Mouse (Mus musculus) 3134 (cell line): ENCODE data around the gene Snupn.
"Not testable (repeated sequence)": the region's sequence is repeated elsewhere in the genome, so short reads cannot be mapped to it uniquely, and the experiment has no call there.

Experiments
- DNase-seq: peaks from one replicate; pipeline ENCODE4 v3.0.0-alpha.2; 2011; ENCODE audit warnings: low spot score; ENCODE audit not compliant: insufficient read length; ENCODE audit errors: extremely low read depth

Gene Snupn

GRCm38 (mm10) chr9:56950414-56951400 lies at the start of gene Snupn:
Gene Snupn, plus strand, starts transcription at chr9:56950878.
- DNase-seq, result peak; percentile 96

DNA sequence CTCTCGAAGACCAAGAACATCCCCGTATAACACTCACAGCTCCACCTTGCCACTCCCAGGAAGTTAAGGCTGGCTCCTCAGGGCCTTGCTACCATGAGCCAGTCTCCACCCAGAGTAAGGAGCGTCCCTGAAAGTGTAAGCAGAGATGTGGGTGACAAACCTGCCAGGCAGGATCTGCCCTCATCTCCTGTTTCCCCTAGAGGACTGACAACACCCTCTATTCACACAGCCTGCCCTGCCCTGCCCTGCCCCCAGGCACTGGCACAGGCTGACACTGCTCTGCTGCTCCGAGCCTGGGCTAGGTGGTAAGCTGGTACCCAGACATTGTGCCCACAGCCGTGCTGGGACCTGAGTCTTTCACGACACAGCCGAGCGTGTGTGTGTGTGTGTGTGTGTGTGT lies 49.5 kb upstream of the Snupn start:
- DNase-seq, result peak; percentile 55

- DNase-seq, result no peak
Observed at GRCm38 (mm10) chr9:56903662-56904061, 47.0 kb upstream of the Snupn start.

GRCm38 (mm10) chr9:56907549-56907948 lies 43.1 kb upstream of the Snupn start:
- peak; percentile 79 for DNase-seq

GRCm38 (mm10) chr9:56909991-56910390 lies 40.7 kb upstream of the Snupn start:
- not testable (repeated sequence) for DNase-seq

- no peak for DNase-seq
Observed at GRCm38 (mm10) chr9:56911017-56911416, 39.7 kb upstream of the Snupn start.

- DNase-seq, result peak; percentile 76
Observed at GRCm38 (mm10) chr9:56913991-56914390, 36.7 kb upstream of the Snupn start.

DNA sequence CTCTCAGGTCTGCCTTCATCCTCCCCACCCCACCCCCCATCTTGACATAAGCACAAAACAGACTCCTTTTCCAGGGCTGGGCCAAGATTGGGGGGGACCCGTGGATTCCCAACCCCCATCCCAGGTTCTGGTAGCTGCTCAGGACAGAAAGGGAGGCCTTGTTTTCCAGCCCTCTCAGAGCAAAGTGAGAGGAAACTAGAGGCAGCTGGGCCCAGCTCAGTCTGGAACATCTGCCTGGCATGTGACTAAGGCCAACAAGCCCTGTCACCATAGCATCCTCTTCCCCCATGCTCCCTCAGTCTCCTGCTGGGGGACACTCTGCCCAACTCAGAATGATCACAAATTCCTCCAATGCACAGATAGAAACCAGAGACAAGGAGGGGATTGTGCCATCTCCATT lies 35.6 kb upstream of the Snupn start:
- no peak for DNase-seq

GRCm38 (mm10) chr9:56915695-56916410 lies 34.8 kb upstream of the Snupn start:
- DNase-seq, result no peak

GRCm38 (mm10) chr9:56917131-56917530 lies 33.5 kb upstream of the Snupn start:
- DNase-seq, result no peak

DNA sequence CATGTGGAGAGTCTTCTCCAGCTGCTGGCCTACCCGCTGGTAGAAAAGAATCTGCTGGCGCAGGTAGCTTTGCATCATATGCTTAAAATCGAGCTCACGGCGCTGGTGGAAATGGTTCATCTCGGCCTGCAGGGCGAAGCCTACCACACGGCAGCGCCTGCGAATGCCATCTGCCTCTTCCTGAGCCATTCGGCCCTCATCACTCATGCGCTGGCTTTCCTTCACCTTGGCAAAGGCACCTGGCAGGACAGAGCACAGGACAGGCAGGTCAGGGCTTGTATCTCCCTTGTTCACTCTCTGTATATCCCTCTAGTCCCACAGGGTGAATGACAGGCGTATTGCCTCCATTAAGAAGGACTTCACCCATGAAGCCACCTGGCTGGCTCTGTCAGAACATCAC lies 32.2 kb upstream of the Snupn start:
- no peak for DNase-seq

GRCm38 (mm10) chr9:56922746-56923145 lies 27.9 kb upstream of the Snupn start:
- no peak for DNase-seq

DNA sequence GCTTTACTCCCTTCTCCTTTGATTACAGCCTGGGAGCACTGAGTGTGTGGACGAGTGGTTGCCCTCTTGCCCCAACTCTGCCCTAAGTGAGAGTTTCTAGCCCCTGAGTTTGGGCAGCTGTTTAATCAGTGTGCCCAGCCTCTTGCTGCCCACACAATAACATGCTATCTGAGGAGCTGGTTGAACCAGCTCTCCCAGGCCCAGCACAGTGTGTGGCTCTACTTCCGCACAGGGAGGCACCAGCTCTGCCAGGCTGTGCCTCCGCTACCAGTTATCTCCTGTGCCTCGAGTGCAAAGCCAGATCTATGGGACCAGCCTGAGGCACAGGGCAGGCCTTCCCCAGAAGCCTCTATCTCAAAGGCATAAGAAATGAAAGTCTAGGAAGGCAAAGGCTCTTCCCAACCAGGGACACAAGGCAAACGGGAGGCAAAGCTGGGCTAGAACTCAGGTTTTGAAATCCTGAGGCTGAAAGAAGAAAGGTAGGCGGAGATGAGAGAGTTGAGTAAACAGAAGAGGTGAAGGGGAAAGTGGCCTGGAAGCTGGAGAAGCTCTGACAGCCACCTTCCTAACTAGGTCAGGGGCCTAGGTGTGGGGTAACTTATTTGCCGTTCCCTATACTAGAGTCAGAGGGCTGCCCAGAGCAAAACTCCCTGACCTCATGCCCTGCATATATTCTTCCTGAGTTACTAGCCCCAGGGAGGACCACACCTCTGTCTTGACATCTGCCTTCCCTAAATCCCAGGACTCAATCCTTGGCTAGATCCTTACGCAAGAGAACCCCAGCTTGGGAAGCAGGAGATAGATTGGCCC lies 26.6 kb upstream of the Snupn start:
- no peak for DNase-seq

DNA sequence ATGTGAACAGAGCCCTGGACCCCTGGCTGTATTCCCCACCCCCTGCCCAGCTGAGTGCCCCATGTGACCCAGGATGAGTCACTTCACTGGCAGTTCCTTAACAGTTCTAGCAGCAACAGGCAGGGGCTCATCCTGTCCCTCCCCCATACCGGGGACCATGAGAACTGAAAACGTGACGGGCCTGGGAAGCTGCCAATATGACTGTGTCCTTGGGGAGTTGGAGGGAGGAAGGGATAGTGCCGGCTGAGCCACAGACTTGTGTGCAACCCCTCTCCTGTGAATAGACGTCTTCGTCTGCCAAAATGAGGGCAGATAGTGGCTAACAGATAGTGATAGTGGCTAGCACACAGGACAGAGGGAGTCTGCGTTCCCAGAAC lies 26.0 kb upstream of the Snupn start:
- peak; percentile 82 for DNase-seq

GRCm38 (mm10) chr9:56925291-56926024 lies 25.2 kb upstream of the Snupn start:
- DNase-seq, result no peak

DNA sequence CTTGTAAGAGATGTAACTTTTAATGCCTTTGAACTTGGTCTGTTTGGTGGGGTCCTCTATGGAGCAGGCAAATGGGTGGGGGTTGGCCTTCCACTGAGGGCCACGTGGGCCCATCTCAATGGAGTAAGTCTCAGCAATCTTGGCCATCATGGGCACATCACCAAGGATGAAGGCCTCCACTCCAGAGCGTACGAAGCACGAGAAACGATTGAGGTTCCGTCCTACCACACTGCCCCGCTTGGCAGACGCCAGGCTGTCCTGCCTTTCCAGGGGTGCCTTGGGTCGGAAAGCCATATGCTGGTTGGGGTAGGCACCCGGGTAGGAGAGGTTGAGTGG lies 24.7 kb upstream of the Snupn start:
- DNase-seq, result no peak

GRCm38 (mm10) chr9:56926387-56926786 lies 24.3 kb upstream of the Snupn start:
- no peak for DNase-seq

DNA sequence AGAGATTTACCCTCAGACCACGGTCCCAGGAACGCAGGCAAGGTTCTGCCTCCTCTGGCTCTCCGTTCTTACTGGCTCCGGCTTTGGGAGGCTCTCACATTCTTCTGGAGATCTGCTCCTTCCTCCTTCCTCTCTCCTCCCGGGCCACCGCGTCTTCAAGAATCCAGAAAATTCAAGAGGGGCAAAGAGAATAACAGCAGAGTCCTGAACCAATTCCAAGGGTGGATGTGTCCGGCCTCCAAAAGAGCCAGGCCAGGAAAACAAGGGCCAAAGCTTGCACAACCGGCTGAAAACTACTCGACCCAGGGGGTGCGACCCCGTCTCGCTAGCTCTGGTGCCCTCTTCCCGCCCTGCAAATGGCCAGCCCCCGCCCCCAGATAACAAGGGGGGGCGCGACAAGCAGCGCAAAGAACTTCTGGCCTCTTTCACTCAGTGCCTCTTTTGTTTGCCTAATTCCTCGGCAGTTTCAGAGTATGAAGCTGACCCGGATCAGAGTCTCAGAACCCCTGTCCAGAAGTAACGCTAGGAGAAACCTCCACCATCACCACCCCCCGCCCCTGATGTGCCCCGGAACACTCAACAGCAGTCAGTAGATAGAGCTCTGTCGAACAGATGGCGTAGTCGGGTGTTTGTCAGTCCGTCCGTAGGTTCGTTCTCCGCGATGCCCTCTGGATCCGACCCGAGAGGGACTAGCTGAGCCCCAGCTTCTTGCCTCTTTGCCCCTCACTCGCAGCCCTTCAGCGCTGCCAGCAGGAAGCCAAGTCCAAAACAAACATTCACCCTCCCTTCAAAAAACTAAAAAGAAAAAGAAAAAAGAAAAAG lies 23.3 kb upstream of the Snupn start:
- DNase-seq, result no peak

DNA sequence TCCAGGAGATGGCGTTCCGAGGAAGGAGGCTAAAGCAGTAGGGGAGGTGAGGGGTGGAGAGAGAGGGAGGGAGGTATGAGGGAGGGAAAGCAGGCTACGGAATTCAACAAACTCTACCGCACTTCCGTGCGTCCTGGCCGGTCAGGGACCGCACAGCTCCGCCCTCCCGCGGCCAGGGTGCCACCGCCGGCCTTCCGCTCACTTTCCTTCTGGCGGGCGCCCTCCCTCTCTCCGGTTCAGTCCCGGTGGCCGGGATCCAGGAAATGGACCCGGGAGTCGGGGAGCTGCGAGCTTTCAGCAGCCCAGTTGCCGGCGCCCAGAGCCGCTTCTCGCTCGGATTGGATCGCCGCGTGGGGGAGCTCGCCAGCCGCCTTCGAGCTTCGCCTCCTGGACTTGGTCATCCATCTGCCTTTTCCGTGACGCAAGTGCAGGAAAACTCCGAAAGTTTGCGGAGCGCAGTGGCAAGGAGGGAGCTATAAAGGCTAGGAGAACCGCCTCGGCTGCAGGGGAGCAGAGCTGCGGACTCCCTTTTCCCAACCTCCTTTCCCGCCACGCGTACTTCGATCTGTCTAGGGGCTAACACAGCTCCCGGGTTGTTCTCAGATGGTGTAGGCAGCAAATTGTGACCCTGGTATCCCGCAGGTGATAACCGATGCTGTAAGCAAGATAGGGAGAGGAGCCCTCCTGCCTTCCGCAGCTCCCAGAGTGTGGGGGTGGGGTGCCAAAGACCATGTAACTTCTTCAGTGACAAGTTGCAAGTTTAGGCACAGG lies 22.5 kb upstream of the Snupn start, which contains the start of gene Snx33:
Snx33 (minus strand) TSS at position 331 of the 771 bp plus-strand sequence.
- peak; percentile 96 for DNase-seq
